Mouse (Mus musculus) lung, embryonic 15.5 days (tissue): ENCODE measurements around the gene Neb. TPM values are rescaled to one million over a fixed set of nuclear protein-coding genes. Genes with fewer than 3 reads are reported as not detected.

Source experiments
- ATAC-seq: fragments of 200-750 bp; cut with Nextera tagmentation; 2 replicates; pipeline ENCODE4 v1.8.0; 2017; ENCODE audit warnings: moderate number of reproducible peaks, borderline replicate concordance; ENCODE audit not compliant: low FRiP score, low TSS enrichment; ENCODE audit errors: extremely low read depth
- H3K27ac ChIP-seq: fragments of 300-500 bp; sonication (generic); 2 replicates; pipeline ENCODE4 v1.5.1; 2015; ENCODE audit warnings: moderate library complexity, mild to moderate bottlenecking, inconsistent platforms
- H3K27me3 ChIP-seq: fragments of 300-500 bp; sonication (generic); 2 replicates; pipeline ENCODE4 v1.6.1; 2015; ENCODE audit warnings: inconsistent platforms
- H3K36me3 ChIP-seq: fragments of 300-500 bp; sonication (generic); 2 replicates; pipeline ENCODE4 v1.6.1; 2015; ENCODE audit warnings: inconsistent platforms
- H3K4me1 ChIP-seq: fragments of 300-500 bp; sonication (generic); 2 replicates; pipeline ENCODE4 v1.6.1; 2015; ENCODE audit warnings: inconsistent platforms
- H3K4me2 ChIP-seq: fragments of 300-500 bp; sonication (generic); 2 replicates; pipeline ENCODE4 v1.6.1; 2015; ENCODE audit warnings: inconsistent platforms, mild to moderate bottlenecking, moderate library complexity
- H3K4me3 ChIP-seq: fragments of 300-500 bp; sonication (generic); 2 replicates; pipeline ENCODE4 v1.5.1; 2015; ENCODE audit warnings: mild to moderate bottlenecking, inconsistent platforms
- H3K9ac ChIP-seq: fragments of 300-500 bp; sonication (generic); 2 replicates; pipeline ENCODE4 v1.6.1; 2015; ENCODE audit warnings: inconsistent platforms
- H3K9me3 ChIP-seq: fragments of 300-500 bp; sonication (generic); 2 replicates; pipeline ENCODE4 v1.6.1; 2016; ENCODE audit warnings: inconsistent platforms
- WGBS: fragments of 180-500 bp; shearing (Covaris S2); methylation state at CpG from one replicate; pipeline ENCODE4 v1.1.7; 2015; 5-methylcytosine and 5-hydroxymethylcytosine counted together
- polyA plus RNA-seq: library from polyadenylated mRNA; unstranded; fragments of >200 nt; fragmentation: Nextera tagmentation; extraction: Ambion mirVana; gene quantifications from 2 replicates; pipeline ENCODE4 v1.2.1, GENCODE M21; 2015

The Neb gene
- polyA plus RNA-seq, result 1.7 and 2.7 TPM in 2 replicates

DNA sequence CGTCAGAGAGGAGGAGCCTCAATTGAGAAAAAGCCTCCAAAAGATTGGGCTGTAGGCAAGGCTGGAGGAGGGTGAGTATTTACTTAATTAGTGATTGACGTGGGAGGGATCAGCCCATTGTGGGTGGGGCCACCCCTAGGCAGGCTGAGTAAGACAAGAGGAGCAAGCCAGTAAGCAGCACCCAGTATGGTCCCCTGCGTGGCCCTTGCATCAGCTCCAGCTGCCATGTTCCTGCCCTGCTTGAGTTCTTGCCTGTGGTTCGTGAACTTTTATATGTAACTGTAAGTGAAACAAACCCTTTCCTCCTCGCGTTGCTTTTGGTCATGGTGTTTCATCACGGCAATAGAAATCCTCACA, at the start of gene Neb:
Gene Neb (minus strand): TSS at position 27 of the 357 bp plus-strand sequence.
- H3K27me3 ChIP-seq, result peaks cover 16% of the 10 kb centered on the region; the same call in 1 of the 2 replicates
- no peaks in the 10 kb centered on the region for H3K36me3 ChIP-seq
- H3K4me2 ChIP-seq, result peak within 1 kb of the TSS; percentile 23
- no peak within 1 kb of the TSS for H3K9ac ChIP-seq
- 47% methylated on average over 7 of the region's 7 CpGs for WGBS
- peak within 1 kb of the TSS; percentile 39; the same call in 1 of the 2 replicates for H3K27ac ChIP-seq
- H3K4me1 ChIP-seq, result 0 out of 2 replicates have a peak, but pooled peaks cover 3% of the 10 kb centered on the region
- H3K4me3 ChIP-seq, result no peak within 1 kb of the TSS
- peak; percentile 75; the same call in 1 of the 2 replicates for ATAC-seq
- H3K9me3 ChIP-seq, result no peaks in the 10 kb centered on the region

DNA sequence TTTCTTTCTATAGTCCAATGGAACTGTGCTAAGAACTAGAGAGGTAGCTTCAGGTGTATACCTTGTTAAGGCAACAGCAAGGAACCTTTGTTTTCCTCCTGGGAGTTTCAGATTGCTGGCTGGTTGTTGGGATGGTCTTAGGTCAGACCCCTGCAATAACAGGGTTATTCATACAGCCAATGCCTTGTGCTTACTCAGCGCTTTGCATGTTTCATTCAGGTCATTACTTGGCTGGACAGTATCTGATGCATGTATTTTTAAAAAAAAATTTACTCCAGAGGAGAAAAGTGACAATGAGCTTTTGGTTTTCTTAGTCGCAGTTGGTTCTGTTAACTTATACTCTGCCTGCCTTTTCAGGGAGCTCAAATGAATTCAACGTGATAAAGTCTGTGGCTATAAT, 49.1 kb upstream of the Neb start:
- peaks cover 20% of the 10 kb centered on the region for H3K4me1 ChIP-seq
- no peaks in the 10 kb centered on the region for H3K9me3 ChIP-seq
- H3K27ac ChIP-seq, result no peak overlapping the region
- H3K4me2 ChIP-seq, result no peak overlapping the region
- H3K4me3 ChIP-seq, result no peak overlapping the region
- H3K9ac ChIP-seq, result no peak overlapping the region
- H3K36me3 ChIP-seq, result no peaks in the 10 kb centered on the region
- no peaks in the 10 kb centered on the region for H3K27me3 ChIP-seq
- no peak for ATAC-seq
- 68% methylated on average over 3 of the region's 3 CpGs for whole genome bisulfite sequencing

DNA sequence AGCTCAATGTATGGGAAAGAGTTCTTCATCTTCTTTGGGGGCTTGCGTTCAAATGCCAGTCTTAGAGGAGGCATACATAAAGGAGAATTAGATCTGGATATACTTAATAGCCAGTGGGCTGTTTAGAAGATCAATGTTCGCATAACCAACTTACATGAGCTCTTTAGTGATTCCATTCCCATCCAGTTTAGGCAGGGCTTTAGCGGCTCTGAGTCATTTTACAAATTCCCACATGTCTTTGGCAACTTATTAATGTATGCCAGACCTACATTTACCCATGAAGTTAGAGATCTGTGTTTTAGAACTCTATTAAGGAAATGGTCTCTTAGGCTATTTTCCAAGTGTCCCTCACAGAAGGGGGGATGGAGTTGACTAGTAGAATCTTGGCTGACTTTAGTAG, 47.8 kb upstream of the Neb start:
- H3K4me2 ChIP-seq, result peak overlapping the region; percentile 67
- peaks cover 33% of the 10 kb centered on the region for H3K4me1 ChIP-seq
- H3K27ac ChIP-seq, result 0 out of 2 replicates have a peak overlapping the region, but pooled peaks have one; percentile 91
- H3K27me3 ChIP-seq, result no peaks in the 10 kb centered on the region
- peak overlapping the region; percentile 99 for H3K4me3 ChIP-seq
- no peaks in the 10 kb centered on the region for H3K36me3 ChIP-seq
- no peak overlapping the region; the same call in 1 of the 2 replicates for H3K9ac ChIP-seq
- 81% methylated on average over 3 of the region's 3 CpGs for WGBS
- no peak for ATAC-seq
- H3K9me3 ChIP-seq, result no peaks in the 10 kb centered on the region

DNA sequence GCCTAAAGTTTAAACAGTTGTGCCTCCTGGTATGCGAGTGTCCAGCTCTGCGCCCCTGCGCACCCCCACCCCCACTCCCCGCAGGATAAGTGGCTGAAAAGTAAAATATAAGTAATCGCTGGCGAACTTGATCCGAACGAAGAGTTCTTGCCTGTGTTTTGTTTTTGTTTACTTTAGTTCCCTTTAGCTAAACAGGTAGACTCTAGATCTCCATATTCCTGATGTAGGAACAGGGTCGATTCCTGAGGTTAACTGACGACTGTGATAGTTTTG, 47.2 kb upstream of the Neb start:
- H3K9me3 ChIP-seq, result no peaks in the 10 kb centered on the region
- ATAC-seq, result no peak; the same call in 1 of the 2 replicates
- peak overlapping the region; percentile 67 for H3K4me2 ChIP-seq
- peak overlapping the region; percentile 99 for H3K4me3 ChIP-seq
- H3K4me1 ChIP-seq, result peaks cover 37% of the 10 kb centered on the region
- H3K27me3 ChIP-seq, result no peaks in the 10 kb centered on the region
- H3K36me3 ChIP-seq, result no peaks in the 10 kb centered on the region
- H3K27ac ChIP-seq, result peak overlapping the region; percentile 91
- 7% methylated on average over 10 of the region's 10 CpGs for WGBS
- H3K9ac ChIP-seq, result peak overlapping the region; percentile 51

DNA sequence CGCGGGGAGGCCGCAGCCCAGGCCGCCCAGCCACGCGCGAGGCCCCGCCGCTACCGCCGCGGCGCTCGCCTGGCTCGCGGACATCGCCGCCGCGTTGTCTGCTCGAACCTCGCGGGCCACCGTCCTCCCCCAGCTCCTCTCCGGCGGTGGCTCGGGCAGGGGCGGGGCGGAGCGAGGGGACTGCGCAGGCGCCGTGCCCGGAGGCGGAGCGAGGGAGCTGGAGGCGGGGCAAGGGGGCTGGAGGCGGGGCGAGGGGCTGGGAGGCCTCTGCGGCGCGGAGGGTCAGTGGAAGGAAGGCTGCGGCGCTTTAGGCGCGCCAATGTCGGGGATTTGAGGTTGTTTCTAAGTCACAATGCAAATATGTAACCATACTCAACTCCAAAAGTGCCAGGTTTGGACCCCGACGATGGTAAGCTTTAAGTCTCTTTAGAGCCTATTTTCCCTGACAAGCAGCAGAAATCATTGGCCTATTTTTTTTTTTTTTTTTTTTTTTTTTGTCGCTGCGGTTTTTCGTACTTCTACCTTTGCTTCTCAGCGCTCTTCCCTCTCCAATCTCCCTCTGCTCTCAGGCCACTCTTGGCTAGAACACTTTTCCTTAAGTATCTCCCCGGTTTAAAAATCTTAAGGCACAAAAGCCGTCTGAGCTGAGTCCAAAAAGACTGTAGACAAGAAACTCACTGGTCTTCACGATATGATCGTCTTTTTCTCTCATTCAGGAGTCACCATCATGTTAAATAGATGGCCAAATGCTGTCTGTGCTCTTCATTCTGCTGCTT, 46.7 kb upstream of the Neb start, which contains the start of gene Arl5a:
Gene Arl5a (minus strand): TSS at position 155 of the 776 bp plus-strand sequence.
- no peaks in the 10 kb centered on the region for H3K27me3 ChIP-seq
- no peaks in the 10 kb centered on the region for H3K9me3 ChIP-seq
- peak within 1 kb of the TSS; percentile 91 for H3K27ac ChIP-seq
- ATAC-seq, result peak; percentile 96
- H3K9ac ChIP-seq, result peak within 1 kb of the TSS; percentile 98
- peak within 1 kb of the TSS; percentile 67 for H3K4me2 ChIP-seq
- peak within 1 kb of the TSS; percentile 99 for H3K4me3 ChIP-seq
- WGBS, result under 1% methylated on average over 50 of the region's 57 CpGs
- H3K4me1 ChIP-seq, result peaks cover 39% of the 10 kb centered on the region
- H3K36me3 ChIP-seq, result no peaks in the 10 kb centered on the region

DNA sequence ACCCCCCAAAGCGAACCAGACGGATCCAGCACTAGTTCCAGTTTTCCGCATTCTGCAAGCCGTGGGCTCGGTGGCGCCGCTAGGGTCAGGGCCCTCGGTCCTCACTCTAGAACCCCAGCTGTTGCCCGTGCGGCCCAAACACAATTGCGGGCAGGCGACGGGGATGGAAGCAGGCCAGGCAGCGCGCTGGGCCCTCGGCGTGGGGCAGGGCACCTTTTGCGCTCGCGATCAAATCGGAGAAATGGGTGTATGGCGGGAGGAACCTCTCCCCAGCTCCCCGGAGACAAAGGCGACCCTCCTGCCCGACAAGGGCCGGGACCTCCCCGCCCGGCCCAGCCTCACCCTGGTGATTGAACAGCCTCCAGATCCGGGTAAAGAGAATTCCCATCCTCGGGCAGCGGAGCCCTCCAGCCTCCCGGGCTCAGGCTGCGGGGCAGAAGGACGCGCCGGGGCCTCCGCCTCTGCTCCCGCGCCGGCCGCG, 46.0 kb upstream of the Neb start:
- H3K9me3 ChIP-seq, result no peaks in the 10 kb centered on the region
- WGBS, result 0% methylated on average over 42 of the region's 42 CpGs
- ATAC-seq, result peak; percentile 80

DNA sequence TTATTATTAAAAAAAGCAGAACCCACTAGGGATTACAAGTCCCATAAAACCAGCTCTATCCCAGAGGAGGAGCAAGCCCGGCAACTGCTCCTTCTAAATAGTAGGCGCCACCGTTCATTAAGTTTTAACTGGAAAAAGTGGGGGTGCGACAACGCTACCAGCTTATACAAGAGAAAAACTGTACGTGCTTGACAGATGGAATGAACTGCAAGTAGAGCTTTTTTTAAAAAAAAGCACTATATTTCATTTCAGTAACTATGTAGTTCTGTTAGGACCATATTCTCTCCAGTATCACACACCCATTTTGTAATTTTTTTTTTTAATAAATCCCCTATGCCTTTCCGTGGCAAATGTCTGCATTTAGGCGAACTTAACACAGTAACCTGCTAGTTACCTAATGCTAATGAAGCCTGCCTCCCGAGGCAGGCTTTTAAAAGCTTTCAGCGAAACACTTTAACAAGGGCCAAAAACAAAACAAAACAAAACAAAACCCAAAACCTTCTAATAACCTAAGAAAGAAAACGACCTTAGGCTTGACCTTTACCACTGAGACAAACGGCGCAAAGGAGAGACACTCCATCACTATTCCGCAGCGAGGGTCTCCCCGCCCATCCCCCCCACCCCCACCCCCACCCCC, 45.5 kb upstream of the Neb start:
- no peak for ATAC-seq
- Histone ChIP-seq H3K9me3 (no peaks in the 10 kb centered on the region), H3K27me3 (no peaks in the 10 kb centered on the region), H3K27ac (peak overlapping the region; percentile 91), H3K4me2 (peak overlapping the region; percentile 67), H3K36me3 (no peaks in the 10 kb centered on the region), H3K4me3 (peak overlapping the region; percentile 99), H3K9ac (peak overlapping the region; percentile 98), H3K4me1 (peaks cover 44% of the 10 kb centered on the region)
- WGBS, result under 1% methylated on average over 16 of the region's 16 CpGs

More for the DNA sequence above, 46.0 kb upstream of the Neb start:
- Histone ChIP-seq H3K27me3 (no peaks in the 10 kb centered on the region), H3K9ac (peak overlapping the region; percentile 98), H3K27ac (peak overlapping the region; percentile 91), H3K4me2 (peak overlapping the region; percentile 67), H3K36me3 (no peaks in the 10 kb centered on the region), H3K4me1 (peaks cover 39% of the 10 kb centered on the region), H3K4me3 (peak overlapping the region; percentile 99)

DNA sequence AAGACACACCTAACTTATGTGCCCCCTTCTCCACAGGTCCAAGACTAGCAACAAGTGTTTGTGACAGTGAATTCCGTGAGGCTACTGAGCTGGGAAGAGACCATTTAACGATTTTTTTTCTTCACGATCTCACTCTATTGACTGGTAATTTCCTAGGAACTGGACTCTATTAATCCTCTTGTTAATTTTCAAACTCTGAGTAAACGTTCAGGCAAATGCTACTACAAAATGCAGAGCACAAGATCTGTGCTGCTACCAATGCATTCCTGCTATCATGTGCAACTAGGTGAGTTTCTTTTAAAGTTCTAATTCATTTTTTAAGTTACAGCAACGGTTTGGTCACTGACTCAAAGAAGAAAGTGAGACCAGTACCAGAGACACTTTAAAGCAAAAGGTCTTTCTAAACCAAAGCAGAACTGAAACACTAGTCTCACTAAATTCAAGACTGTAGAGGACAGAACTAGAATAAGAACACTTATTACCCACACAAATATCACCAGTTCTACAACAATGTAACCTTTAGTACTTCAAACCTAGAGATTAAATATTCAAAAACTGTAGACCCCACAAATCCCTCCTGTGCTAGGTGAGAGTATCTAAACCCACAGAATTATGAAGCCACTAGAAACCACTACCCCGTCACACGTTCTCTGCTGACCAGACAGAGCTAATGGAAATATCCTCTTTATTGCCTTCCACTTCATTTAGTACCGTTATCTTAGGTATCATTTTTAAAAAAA, 44.8 kb upstream of the Neb start:
- H3K4me3 ChIP-seq, result peak overlapping the region; percentile 99
- H3K27me3 ChIP-seq, result no peaks in the 10 kb centered on the region
- H3K4me2 ChIP-seq, result peak overlapping the region; percentile 67
- WGBS, result 34% methylated on average over 8 of the region's 8 CpGs
- no peaks in the 10 kb centered on the region for H3K9me3 ChIP-seq
- peak overlapping the region; percentile 98 for H3K9ac ChIP-seq
- no peaks in the 10 kb centered on the region for H3K36me3 ChIP-seq
- peaks cover 44% of the 10 kb centered on the region for H3K4me1 ChIP-seq
- no peak overlapping the region for H3K27ac ChIP-seq
- ATAC-seq, result no peak

DNA sequence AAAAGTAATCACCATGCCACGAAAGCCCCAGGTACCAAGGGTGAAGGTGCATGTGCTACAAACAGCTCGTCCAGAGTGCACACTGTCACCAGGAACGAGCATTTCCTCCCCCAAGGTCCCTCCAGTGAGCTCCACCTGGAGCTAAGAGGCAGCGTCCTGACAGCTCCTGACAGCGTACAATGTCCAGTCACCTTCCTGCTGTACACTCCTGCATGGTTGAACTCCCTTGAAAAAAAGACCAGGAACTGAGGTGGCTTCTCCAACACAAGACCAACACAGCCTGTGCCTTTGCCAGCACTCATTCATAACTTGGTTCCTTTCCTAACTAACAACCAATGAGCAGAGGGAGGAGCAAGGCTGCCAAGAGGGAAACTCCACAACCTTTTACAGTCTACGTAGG, 42.9 kb upstream of the Neb start:
- Histone ChIP-seq H3K27ac (no peak overlapping the region), H3K4me1 (peaks cover 44% of the 10 kb centered on the region), H3K4me3 (no peak overlapping the region), H3K4me2 (no peak overlapping the region), H3K9me3 (no peaks in the 10 kb centered on the region), H3K9ac (no peak overlapping the region), H3K36me3 (peaks cover 7% of the 10 kb centered on the region), H3K27me3 (no peaks in the 10 kb centered on the region)
- ATAC-seq, result no peak
- 59% methylated on average over 6 of the region's 6 CpGs for WGBS

DNA sequence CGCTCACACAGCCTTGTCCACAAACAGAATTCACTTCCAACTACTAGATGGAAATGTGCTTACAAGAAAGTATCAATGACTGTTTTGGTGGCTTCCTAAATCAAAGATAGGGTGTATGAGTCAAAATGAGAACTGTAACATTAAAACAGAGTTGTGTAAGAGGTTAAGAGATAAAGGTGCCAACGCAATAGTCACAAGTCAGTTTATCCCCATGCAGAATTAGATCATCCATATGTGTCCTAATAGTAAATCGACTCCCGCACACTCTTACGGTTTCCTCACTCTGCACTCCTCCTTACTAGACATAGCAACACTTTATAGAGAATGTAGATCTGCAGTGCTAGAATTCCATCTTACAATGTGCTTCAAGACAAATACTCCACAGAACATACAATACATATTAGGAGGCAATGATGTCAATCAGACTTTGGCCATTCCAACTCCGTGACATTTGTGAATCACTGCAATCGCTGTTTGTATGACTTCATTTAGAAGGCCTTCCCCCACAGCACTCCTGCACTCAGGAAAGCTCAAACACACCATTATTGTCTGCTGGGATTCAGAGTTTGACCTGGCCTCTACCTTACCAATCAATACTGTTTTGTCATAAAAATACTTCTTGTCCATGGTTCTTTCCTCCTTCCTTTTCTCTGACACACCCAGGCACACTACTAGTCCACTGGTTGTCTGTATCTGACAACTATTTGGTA, 41.9 kb upstream of the Neb start:
- Histone ChIP-seq H3K4me3 (no peak overlapping the region), H3K27me3 (no peaks in the 10 kb centered on the region), H3K36me3 (peaks cover 17% of the 10 kb centered on the region), H3K9ac (no peak overlapping the region), H3K4me2 (no peak overlapping the region), H3K9me3 (no peaks in the 10 kb centered on the region), H3K27ac (no peak overlapping the region), H3K4me1 (peaks cover 36% of the 10 kb centered on the region)
- 85% methylated on average over 7 of the region's 7 CpGs for WGBS
- no peak for ATAC-seq

DNA sequence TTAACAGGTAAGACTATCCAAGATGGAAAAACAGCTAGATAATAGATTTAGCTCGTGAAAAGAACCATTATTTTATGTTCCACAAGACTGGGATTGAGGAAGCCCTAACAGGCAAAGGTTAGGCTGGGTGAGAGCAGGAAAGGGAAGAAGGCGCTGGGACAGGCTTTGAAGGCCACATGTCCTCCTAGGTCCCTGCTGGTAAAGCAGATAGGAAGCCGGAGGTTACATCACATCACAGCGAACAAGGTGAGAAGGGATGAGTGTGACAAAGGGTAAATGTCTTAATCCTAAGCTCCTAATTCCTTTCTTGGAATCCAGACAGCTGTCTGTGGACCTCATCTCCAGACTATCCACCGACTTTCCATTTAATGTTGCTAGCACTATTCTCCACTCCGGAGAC, 41.0 kb upstream of the Neb start:
- no peaks in the 10 kb centered on the region for H3K9me3 ChIP-seq
- 67% methylated on average over 6 of the region's 6 CpGs for WGBS
- no peak overlapping the region for H3K4me2 ChIP-seq
- peaks cover 36% of the 10 kb centered on the region for H3K4me1 ChIP-seq
- H3K27ac ChIP-seq, result no peak overlapping the region
- peaks cover 18% of the 10 kb centered on the region for H3K36me3 ChIP-seq
- no peaks in the 10 kb centered on the region for H3K27me3 ChIP-seq
- no peak for ATAC-seq
- no peak overlapping the region for H3K4me3 ChIP-seq
- H3K9ac ChIP-seq, result no peak overlapping the region
